Mouse (Mus musculus): ENCODE results near the gene Gdi2. TPM values are rescaled to one million over a fixed set of nuclear protein-coding genes. Genes with fewer than 3 reads are reported as not detected.

Gene Gdi2
- total RNA-seq, 1 experiment from 2014 or later: 361 TPM

DNA sequence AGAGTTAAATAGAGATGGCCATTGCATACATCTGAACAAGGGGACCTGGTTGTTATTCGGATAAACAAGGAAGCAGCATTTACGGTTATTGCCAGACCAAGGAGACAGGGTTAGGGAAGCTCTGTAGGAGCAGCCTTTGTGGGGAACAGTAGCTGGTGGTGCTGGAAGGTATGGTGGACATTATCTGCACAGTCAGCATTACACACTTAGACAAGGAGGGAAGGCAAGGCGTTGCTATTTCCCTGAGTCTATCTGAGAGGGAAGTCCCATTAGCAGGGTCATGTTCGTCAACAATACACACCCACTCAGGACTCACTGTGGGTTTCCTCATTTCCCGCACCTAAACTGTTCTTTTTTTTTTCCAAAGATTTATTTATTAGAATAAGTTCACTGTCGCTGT, 10.0 kb downstream of the Gdi2 start:
- DNase-seq: no peak

DNA sequence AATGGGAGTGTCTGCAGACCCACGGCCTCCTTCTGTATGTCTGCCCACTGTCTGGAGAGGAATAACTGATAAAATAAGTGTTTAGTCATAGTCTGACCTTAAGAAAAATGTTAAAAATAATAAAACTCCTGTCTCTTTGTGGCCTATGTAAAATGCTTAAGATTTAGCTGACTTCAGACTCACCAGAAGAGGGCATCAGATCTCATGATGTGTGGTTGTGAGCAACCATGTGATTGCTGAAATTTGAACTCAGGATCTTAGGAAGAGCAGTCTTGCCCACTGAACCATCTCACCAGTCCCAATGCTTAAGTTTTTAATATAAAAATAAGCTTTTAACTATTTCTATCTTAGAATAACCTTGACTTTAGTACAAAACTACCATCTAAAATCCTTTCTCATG, 25.3 kb downstream of the Gdi2 start:
- DNase-seq: no peak

DNA sequence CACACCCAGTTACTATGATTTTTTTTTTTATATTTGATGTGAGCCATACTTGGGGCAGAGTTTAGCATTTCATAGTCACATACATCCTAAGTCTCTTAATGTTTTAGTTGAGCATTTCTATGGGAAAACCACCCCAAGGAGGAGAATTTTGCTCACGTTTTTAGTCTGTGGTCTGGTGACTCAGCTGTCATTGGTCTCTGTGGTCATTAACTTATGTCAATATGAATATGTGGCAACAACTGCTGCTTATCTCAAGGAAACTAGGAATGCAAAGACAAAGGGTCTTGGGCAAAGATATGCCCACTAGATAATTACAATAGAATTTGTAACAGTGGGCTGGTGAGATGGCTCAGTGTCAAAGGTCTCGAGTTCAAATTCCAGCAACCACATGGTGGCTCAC, 26.1 kb downstream of the Gdi2 start:
- DNase-seq: no peak

DNA sequence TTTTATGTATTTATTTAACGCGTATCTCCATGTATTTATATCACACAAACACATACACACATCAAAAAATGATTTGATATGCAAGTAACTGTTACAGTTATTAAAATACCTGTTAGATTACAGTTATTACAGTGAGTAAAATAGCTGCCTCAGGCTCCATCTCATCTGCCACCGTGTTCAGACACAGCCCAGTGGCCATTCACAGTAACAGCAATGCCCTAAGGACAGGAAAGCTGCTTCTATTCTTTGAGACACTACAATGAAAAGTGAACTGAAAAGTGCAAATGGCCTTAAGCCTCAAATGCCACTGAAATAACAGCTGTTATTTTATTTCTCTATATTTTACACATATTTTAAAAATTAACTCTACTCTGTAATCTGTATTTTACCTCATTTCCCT, 52.9 kb downstream of the Gdi2 start:
- no peak for DNase-seq

DNA sequence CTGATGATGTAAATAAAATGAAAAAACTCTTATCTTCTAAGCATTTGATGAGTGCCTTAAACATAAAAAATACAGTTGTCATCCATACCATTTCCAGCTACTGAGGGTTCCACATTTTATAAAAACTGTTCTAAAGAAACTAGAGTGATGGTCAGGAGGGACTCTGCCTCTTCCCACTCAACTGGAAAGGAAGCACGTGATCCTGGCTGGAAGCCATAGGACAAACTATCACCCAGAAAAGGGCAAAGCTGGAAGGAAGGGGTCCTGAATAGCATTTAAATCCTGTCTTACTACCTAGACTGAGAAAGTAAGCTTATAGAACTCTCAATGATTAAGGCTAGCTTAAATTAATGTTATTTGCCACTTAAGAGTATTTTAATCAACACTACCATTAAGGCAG, 56.4 kb downstream of the Gdi2 start:
- DNase-seq: no peak

DNA sequence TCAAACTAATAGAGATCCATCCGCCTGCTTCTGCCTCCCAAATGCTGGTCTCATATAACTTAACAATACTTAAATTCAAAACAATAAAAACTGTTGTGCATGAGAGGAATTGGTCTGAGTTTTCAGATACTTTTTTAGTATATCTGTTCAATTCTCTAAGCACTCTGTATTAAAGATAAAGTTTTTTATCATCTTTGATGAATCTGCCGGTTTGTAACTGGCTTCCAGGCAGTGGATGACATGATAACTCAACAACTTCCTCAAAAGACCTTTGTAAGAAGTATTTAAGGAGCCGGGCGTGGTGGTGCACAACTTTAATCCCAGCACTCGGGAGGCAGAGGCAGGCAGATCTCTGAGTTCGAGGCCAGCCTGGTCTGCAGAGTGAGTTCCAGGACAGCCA, 58.4 kb downstream of the Gdi2 start:
- DNase-seq: no peak

GRCm38 (mm10) chr13:3609780-3610117, 71.9 kb downstream of the Gdi2 start:
- DNase-seq: no peak

DNA sequence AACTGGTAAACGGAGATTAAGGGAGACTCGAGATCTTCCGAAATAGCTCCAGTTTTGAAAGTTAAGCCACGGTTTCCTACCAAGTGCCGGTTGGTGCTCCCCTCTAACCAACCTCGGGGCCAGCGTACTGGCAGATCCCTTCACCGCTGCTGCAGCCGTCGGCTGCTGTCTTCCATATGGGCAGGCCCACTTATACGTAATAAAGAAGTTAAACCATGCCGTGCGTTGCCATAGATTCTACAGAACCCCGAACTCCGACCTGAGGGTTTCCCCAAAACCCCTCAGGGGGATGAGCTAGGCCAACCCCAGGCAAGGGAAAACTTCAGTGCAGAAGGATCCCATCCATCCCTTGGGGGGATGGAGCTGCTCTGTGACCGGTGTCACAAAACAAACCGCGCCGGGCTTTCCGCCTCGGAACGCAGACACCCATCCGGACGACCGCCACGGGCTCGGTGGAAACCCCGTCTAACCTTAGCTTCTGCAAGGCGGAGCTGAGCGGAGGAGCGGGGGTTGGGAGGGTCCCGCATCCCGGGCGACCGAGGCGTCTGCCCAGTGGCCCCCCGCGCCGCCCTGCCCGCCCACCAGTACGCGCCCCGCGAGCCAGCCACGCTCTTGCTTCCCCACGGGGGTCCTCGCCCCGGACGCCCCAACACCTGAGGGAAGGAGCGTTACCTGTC, 72.4 kb downstream of the Gdi2 start:
- DNase-seq: peak; percentile 35

GRCm38 (mm10) chr13:3610795-3611438, 73.1 kb downstream of the Gdi2 start, which contains the start of gene Fam208b:
Gene Fam208b, minus strand, starts transcription at chr13:3611108.
- DNase-seq: peak; percentile 98

Other genes starting within 250 kb of the Gdi2 start
- gene Fam208b, start 73.0 kb downstream of the Gdi2 start, total RNA-seq (2021): 27.0 and 29.7 TPM in 2 replicates
- gene Asb13, start 96.0 kb downstream of the Gdi2 start, total RNA-seq (2021): 11.9 and 15.8 TPM in 2 replicates